Mouse (Mus musculus): ENCODE data around the gene Ankle1. TPM values are rescaled to one million over a fixed set of nuclear protein-coding genes. Genes with fewer than 3 reads are reported as not detected.
A peak's percentile ranks its signal among the peaks of the same experiment; 100 is the strongest.

The Ankle1 gene
- polyA plus RNA-seq, 1 experiment from 2014 or later: 41.9 TPM

- WGBS: 7% methylated on average over 74 of the region's 74 CpGs
- peak overlapping the region; percentile 33; the same call in 1 of the 2 replicates for H3K27ac ChIP-seq
- ATAC-seq (ENCODE audit: low FRiP score, low read depth): no peak
Measured at GRCm38 (mm10) chr8:71375581-71376422, 30.0 kb upstream of the Ankle1 start.

GRCm38 (mm10) chr8:71376423-71377030 lies 29.3 kb upstream of the Ankle1 start:
- no peak for ATAC-seq (ENCODE audit: low FRiP score, low read depth)
- peaks cover 46% of the 10 kb centered on the region for H3K36me3 ChIP-seq
- peak overlapping the region; percentile 77 for H3K4me2 ChIP-seq (replicated peaks)
- peak overlapping the region; percentile 70; the same call in 1 of the 2 replicates for H3K9ac ChIP-seq
- 40% methylated on average over 8 of the region's 8 CpGs for WGBS
- H3K4me1 ChIP-seq: peaks cover 52% of the 10 kb centered on the region
- peak overlapping the region; percentile 36 for H3K4me3 ChIP-seq
- no peak overlapping the region for H3K27ac ChIP-seq
- no peaks in the 10 kb centered on the region for H3K27me3 ChIP-seq
- no peaks in the 10 kb centered on the region for H3K9me3 ChIP-seq

More at GRCm38 (mm10) chr8:71375581-71376422, 30.0 kb upstream of the Ankle1 start:
- Histone ChIP-seq H3K27me3 (no peaks in the 10 kb centered on the region), H3K9ac (peak overlapping the region; percentile 70), H3K4me3 (peak overlapping the region; percentile 36), H3K9me3 (no peaks in the 10 kb centered on the region), H3K4me1 (peaks cover 50% of the 10 kb centered on the region), H3K36me3 (peaks cover 46% of the 10 kb centered on the region), H3K4me2 (replicated peaks) (peak overlapping the region; percentile 77)

- Histone ChIP-seq H3K9me3 (no peaks in the 10 kb centered on the region), H3K4me3 (peak overlapping the region; percentile 89), H3K36me3 (peaks cover 32% of the 10 kb centered on the region), H3K4me1 (peaks cover 67% of the 10 kb centered on the region), H3K27me3 (no peaks in the 10 kb centered on the region), H3K9ac (peak overlapping the region; percentile 88), H3K27ac (no peak overlapping the region), H3K4me2 (replicated peaks) (peak overlapping the region; percentile 99)
- 70% methylated on average over 4 of the region's 4 CpGs for WGBS
- ATAC-seq (ENCODE audit: low FRiP score, low read depth): no peak
Measured at GRCm38 (mm10) chr8:71379008-71379407, 26.8 kb upstream of the Ankle1 start.

GRCm38 (mm10) chr8:71379512-71380075 lies 26.2 kb upstream of the Ankle1 start:
- Histone ChIP-seq H3K4me1 (peaks cover 67% of the 10 kb centered on the region), H3K9ac (peak overlapping the region; percentile 88), H3K9me3 (no peaks in the 10 kb centered on the region), H3K4me3 (peak overlapping the region; percentile 89), H3K27me3 (no peaks in the 10 kb centered on the region), H3K36me3 (peaks cover 26% of the 10 kb centered on the region), H3K4me2 (replicated peaks) (peak overlapping the region; percentile 99), H3K27ac (no peak overlapping the region)
- no peak for ATAC-seq (ENCODE audit: low FRiP score, low read depth)
- 50% methylated on average over 3 of the region's 3 CpGs for WGBS

GRCm38 (mm10) chr8:71380178-71381171 lies 25.3 kb upstream of the Ankle1 start:
- Histone ChIP-seq H3K9ac (peak overlapping the region; percentile 88), H3K36me3 (peaks cover 18% of the 10 kb centered on the region), H3K4me2 (replicated peaks) (peak overlapping the region; percentile 99), H3K9me3 (no peaks in the 10 kb centered on the region), H3K27ac (no peak overlapping the region), H3K4me3 (peak overlapping the region; percentile 89), H3K4me1 (peaks cover 61% of the 10 kb centered on the region), H3K27me3 (no peaks in the 10 kb centered on the region)
- ATAC-seq (ENCODE audit: low FRiP score, low read depth): no peak
- WGBS: 2% methylated on average over 71 of the region's 72 CpGs

GRCm38 (mm10) chr8:71381421-71381970 lies 24.3 kb upstream of the Ankle1 start, which contains the start of gene Nr2f6:
Nr2f6 (minus strand) TSS chr8:71381960.
- peak; percentile 22 for ATAC-seq (ENCODE audit: low FRiP score, low read depth)
- Histone ChIP-seq H3K27ac (peak within 1 kb of the TSS; percentile 84), H3K4me3 (peak within 1 kb of the TSS; percentile 89), H3K27me3 (no peaks in the 10 kb centered on the region), H3K4me1 (peaks cover 51% of the 10 kb centered on the region), H3K9ac (peak within 1 kb of the TSS; percentile 88), H3K36me3 (peaks cover 18% of the 10 kb centered on the region), H3K4me2 (replicated peaks) (peak within 1 kb of the TSS; percentile 99), H3K9me3 (no peaks in the 10 kb centered on the region)
- 0% methylated on average over 65 of the region's 89 CpGs for WGBS

GRCm38 (mm10) chr8:71381971-71382961 lies 23.5 kb upstream of the Ankle1 start:
- peak overlapping the region; percentile 99 for H3K4me2 ChIP-seq (replicated peaks)
- no peaks in the 10 kb centered on the region for H3K9me3 ChIP-seq
- H3K9ac ChIP-seq: peak overlapping the region; percentile 88
- no peaks in the 10 kb centered on the region for H3K27me3 ChIP-seq
- peak overlapping the region; percentile 89 for H3K4me3 ChIP-seq
- H3K27ac ChIP-seq: peak overlapping the region; percentile 83
- H3K36me3 ChIP-seq: peaks cover 14% of the 10 kb centered on the region
- 2% methylated on average over 48 of the region's 80 CpGs for WGBS
- peak; percentile 90 for ATAC-seq (ENCODE audit: low FRiP score, low read depth)
- peaks cover 45% of the 10 kb centered on the region for H3K4me1 ChIP-seq

GRCm38 (mm10) chr8:71383396-71383795 lies 22.4 kb upstream of the Ankle1 start:
- Histone ChIP-seq H3K27me3 (no peaks in the 10 kb centered on the region), H3K9ac (no peak overlapping the region), H3K36me3 (peaks cover 3% of the 10 kb centered on the region), H3K27ac (no peak overlapping the region), H3K4me1 (peaks cover 42% of the 10 kb centered on the region), H3K4me3 (no peak overlapping the region), H3K9me3 (no peaks in the 10 kb centered on the region), H3K4me2 (replicated peaks) (no peak overlapping the region)
- ATAC-seq (ENCODE audit: low FRiP score, low read depth): no peak
- WGBS: 40% methylated on average over 12 of the region's 12 CpGs

GRCm38 (mm10) chr8:71383860-71384259 lies 21.9 kb upstream of the Ankle1 start:
- H3K4me1 ChIP-seq: peaks cover 37% of the 10 kb centered on the region
- H3K4me2 ChIP-seq (replicated peaks): no peak overlapping the region
- H3K4me3 ChIP-seq: no peak overlapping the region
- no peak for ATAC-seq (ENCODE audit: low FRiP score, low read depth)
- no peaks in the 10 kb centered on the region for H3K36me3 ChIP-seq
- no peak overlapping the region for H3K27ac ChIP-seq
- no peaks in the 10 kb centered on the region for H3K27me3 ChIP-seq
- no peak overlapping the region for H3K9ac ChIP-seq
- 60% methylated on average over 3 of the region's 3 CpGs for WGBS
- no peaks in the 10 kb centered on the region for H3K9me3 ChIP-seq

GRCm38 (mm10) chr8:71385212-71385835 lies 20.5 kb upstream of the Ankle1 start:
- Histone ChIP-seq H3K27me3 (no peaks in the 10 kb centered on the region), H3K27ac (no peak overlapping the region), H3K4me3 (no peak overlapping the region), H3K9me3 (no peaks in the 10 kb centered on the region), H3K9ac (no peak overlapping the region), H3K4me1 (peaks cover 23% of the 10 kb centered on the region), H3K36me3 (no peaks in the 10 kb centered on the region), H3K4me2 (replicated peaks) (no peak overlapping the region)
- ATAC-seq (ENCODE audit: low FRiP score, low read depth): no peak
- 66% methylated on average over 12 of the region's 12 CpGs for WGBS
